In genomic region chr5:53871665-53872312, GRCm38 (mm10) we compare ENCODE assay signal across 9 mouse cellular contexts.
DNase-seq lines count a peak whose midpoint lies in the region; ATAC-seq and TF ChIP-seq lines count a peak whose summit lies in the region.
"Had no signal": no experiment of that assay in that cellular context is flagged by ENCODE, and none has a peak within 500 bp of the region (broad histone marks: within the 10 kb centered on the region; RNA-seq: fewer than 3 reads in every experiment).

No protein-coding gene starts in this region.

- no peaks in the 10 kb centered on the region for H3K79me2 ChIP-seq in MEL (ENCODE audit: control insufficient read depth, insufficient read depth, low read length, poor library complexity)

- no peaks in the 10 kb centered on the region for H3K9me3 ChIP-seq in MEL (replicated peaks; ENCODE audit: insufficient read depth, low read length)
- no peaks in the 10 kb centered on the region for H3K9me3 ChIP-seq in forebrain, embryonic 15.5 days
- no peaks in the 10 kb centered on the region for H3K9me3 ChIP-seq in hindbrain, embryonic 12.5 days (replicated peaks)
- H3K9me3 ChIP-seq: limb, embryonic 15.5 days had no signal

- no peak for TF ChIP-seq EP300 in MEL (IDR thresholded peaks at IDR 0.05; ENCODE audit: low read depth in 1 of 2, low read length in 2 of 2)

- TF ChIP-seq POLR2A in MEL (IDR thresholded peaks at IDR 0.05; ENCODE audit: control insufficient read depth in 1 of 2, insufficient read depth in 1 of 2, low read depth in 1 of 2, low read length in 2 of 2, poor library complexity in 1 of 2), result no peak

- no peaks in the 10 kb centered on the region for H3K27me3 ChIP-seq in MEL (ENCODE audit: control insufficient read depth in 1 of 2, insufficient read depth in 2 of 2, low read length in 2 of 2)
- H3K27me3 ChIP-seq in forebrain, embryonic 15.5 days, result no peaks in the 10 kb centered on the region
- H3K27me3 ChIP-seq in hindbrain, embryonic 12.5 days, result no peaks in the 10 kb centered on the region
- H3K27me3 ChIP-seq: limb, embryonic 15.5 days had no signal

- peak; percentile 74 to 96 (median 86) for TF ChIP-seq CTCF in MEL (IDR thresholded peaks at IDR 0.05 in 2 of 3, conservative IDR thresholded peaks at IDR 0.05 in 1 of 3; ENCODE audit: control insufficient read depth in 1 of 3, insufficient read depth in 1 of 3, low read depth in 2 of 3, low read length in 3 of 3, poor library complexity in 1 of 3, severe bottlenecking in 1 of 3)

- peak overlapping the region; percentile 36; the same call in 1 of the 2 replicates for H3K9ac ChIP-seq in MEL (ENCODE audit: control insufficient read depth, low read depth, low read length, poor library complexity, severe bottlenecking)
- H3K9ac ChIP-seq in forebrain, embryonic 15.5 days (replicated peaks), result no peak overlapping the region
- H3K9ac ChIP-seq in hindbrain, embryonic 12.5 days, result no peak overlapping the region
- H3K9ac ChIP-seq: limb, embryonic 15.5 days had no signal

- no peaks in the 10 kb centered on the region; a peak in 1 of 4 replicates for H3K4me1 ChIP-seq in MEL (ENCODE audit: control insufficient read depth in 1 of 2, insufficient read depth in 2 of 2, low read length in 2 of 2)
- H3K4me1 ChIP-seq in forebrain, embryonic 15.5 days, result no peaks in the 10 kb centered on the region
- H3K4me1 ChIP-seq in hindbrain, embryonic 12.5 days, result no peaks in the 10 kb centered on the region
- H3K4me1 ChIP-seq: limb, embryonic 15.5 days had no signal

- H3K4me2 ChIP-seq in forebrain, embryonic 15.5 days (replicated peaks), result no peak overlapping the region
- H3K4me2 ChIP-seq in hindbrain, embryonic 12.5 days (replicated peaks), result no peak overlapping the region
- H3K4me2 ChIP-seq: limb, embryonic 15.5 days had no signal

- WGBS in forebrain, embryonic 15.5 days, result 27% methylated on average over 6 of the region's 6 CpGs
- 30% methylated on average over 6 of the region's 6 CpGs for WGBS in hindbrain, embryonic 12.5 days

- peak; percentile 87 for ATAC-seq in forebrain, embryonic 15.5 days (replicated peaks)
- peak; percentile 72 for ATAC-seq in hindbrain, embryonic 12.5 days (ENCODE audit: low FRiP score)

- peak overlapping the region; percentile 24 to 78 for H3K4me3 ChIP-seq in MEL (ENCODE audit: control insufficient read depth in 1 of 2, insufficient read depth in 1 of 2, low read depth in 2 of 2, low read length in 2 of 2)
- no peak overlapping the region for H3K4me3 ChIP-seq in forebrain, embryonic 15.5 days
- no peak overlapping the region for H3K4me3 ChIP-seq in hindbrain, embryonic 12.5 days
- H3K4me3 ChIP-seq: limb, embryonic 15.5 days had no signal

- no peaks in the 10 kb centered on the region; a peak in 1 of 4 replicates for H3K36me3 ChIP-seq in MEL (ENCODE audit: control insufficient read depth in 1 of 2, insufficient read depth in 2 of 2, low read length in 2 of 2)
- H3K36me3 ChIP-seq in forebrain, embryonic 15.5 days, result peaks cover 6% of the 10 kb centered on the region; the same call in 1 of the 2 replicates
- H3K36me3 ChIP-seq in hindbrain, embryonic 12.5 days, result peaks cover 12% of the 10 kb centered on the region

- peak; percentile 95 for TF ChIP-seq RAD21 in MEL (IDR thresholded peaks at IDR 0.05; ENCODE audit: low read depth, low read length)

- peak; percentile 82 for DNase-seq in MEL (ENCODE audit: low read depth, low spot score)
- peak; percentile 51 for DNase-seq in c-Kit-positive CD71-positive TER-119-positive erythroid progenitor cells, embryonic 14.5 days (ENCODE audit: low spot score)
- DNase-seq in layer of hippocampus, adult 9-10 months (ENCODE audit: low spot score), result peak; percentile 53
- DNase-seq in lung, postnatal 10 days, result peak; percentile 73
- peak; percentile 14 for DNase-seq in ovary, postnatal 10 days (ENCODE audit: low spot score)
- DNase-seq in thymus, postnatal 25 days, result peak; percentile 53

- H3K27ac ChIP-seq in MEL (ENCODE audit: control insufficient read depth, low read depth, low read length), result no peak overlapping the region
- H3K27ac ChIP-seq in forebrain, embryonic 15.5 days (replicated peaks), result no peak overlapping the region
- H3K27ac ChIP-seq in hindbrain, embryonic 12.5 days, result no peak overlapping the region
- H3K27ac ChIP-seq: limb, embryonic 15.5 days had no signal

TF ChIP-seq in MEL, 35 proteins besides CTCF, POLR2A, EP300 and RAD21:
- no peak for TF ChIP-seq TBP (IDR thresholded peaks at IDR 0.05; ENCODE audit: low read depth, low read length)
- TF ChIP-seq ELF1 (IDR thresholded peaks at IDR 0.05; ENCODE audit: low read depth, low read length), result no peak
- TF ChIP-seq KAT2A (conservative IDR thresholded peaks at IDR 0.05; ENCODE audit: low read depth, low read length), result no peak
- TF ChIP-seq MAX (IDR thresholded peaks at IDR 0.05; ENCODE audit: low read length), result 0 out of 2 replicates have a peak, but pooled peaks have one; percentile 40
- TF ChIP-seq ZNF384 (IDR thresholded peaks at IDR 0.05; ENCODE audit: low read depth, low read length), result no peak
- TF ChIP-seq NRF1 (IDR thresholded peaks at IDR 0.05; ENCODE audit: insufficient read depth, low read depth, low read length, poor library complexity, severe bottlenecking), result no peak
- TF ChIP-seq CHD1 (IDR thresholded peaks at IDR 0.05; ENCODE audit: low read depth, low read length), result no peak
- peak; percentile 90 for TF ChIP-seq ZC3H11A (IDR thresholded peaks at IDR 0.05; ENCODE audit: low read depth, low read length)
- 0 out of 2 replicates have a peak, but pooled peaks have one; percentile 21 for TF ChIP-seq SIN3A (IDR thresholded peaks at IDR 0.05; ENCODE audit: low read length)
- peak; percentile 95 for TF ChIP-seq SMC3 (IDR thresholded peaks at IDR 0.05; ENCODE audit: low read depth, low read length)
- TF ChIP-seq NELFE (IDR thresholded peaks at IDR 0.05; ENCODE audit: low read depth, low read length), result no peak
- TF ChIP-seq BHLHE40 (IDR thresholded peaks at IDR 0.05; ENCODE audit: borderline replicate concordance, low read depth, low read length), result 0 out of 2 replicates have a peak, but pooled peaks have one; percentile 25
- TF ChIP-seq MYC (IDR thresholded peaks at IDR 0.05; ENCODE audit: low read depth, low read length), result 0 out of 2 replicates have a peak, but pooled peaks have one; percentile 43
- no peak for TF ChIP-seq TCF12 (IDR thresholded peaks at IDR 0.05; ENCODE audit: low read depth, low read length)

Comparison
In these comparisons a context has a peak if more than half of its experiments do, and no peak if none do; other contexts are left out.
1. DNase-seq: peak in every context shown above with its lines; median percentile 82 in MEL; 73 in lung, postnatal 10 days; 53 in layer of hippocampus, adult 9-10 months; 53 in thymus, postnatal 25 days; 51 in c-Kit-positive CD71-positive TER-119-positive erythroid progenitor cells, embryonic 14.5 days; 14 in ovary, postnatal 10 days.
2. H3K4me3 ChIP-seq: peak in MEL (2 of 2); none in forebrain, embryonic 15.5 days (single experiment) and hindbrain, embryonic 12.5 days (single experiment).